Mouse (Mus musculus) MEL (cell line): Measurements from ENCODE around the gene Dnaaf2.

Experiments used
- CTCF ChIP-seq, 3 experiments: IDR thresholded peaks in 2 of 3; conservative IDR thresholded peaks in 1 of 3; 2 replicates each; pipeline ENCODE4 v1.5.1; 2011 to 2012; ENCODE audit warnings: low read length in 3 of 3, low read depth in 2 of 3, mild to moderate bottlenecking in 2 of 3, improper control_type of control experiment in 1 of 3, inconsistent platforms in 1 of 3, mixed read lengths in 1 of 3, moderate library complexity in 1 of 3; ENCODE audit not compliant: control insufficient read depth in 1 of 3, insufficient read depth in 1 of 3, poor library complexity in 1 of 3, severe bottlenecking in 1 of 3
- TCF12 ChIP-seq: IDR thresholded peaks from 2 replicates; pipeline ENCODE4 v1.6.1; 2014; ENCODE audit warnings: low read depth, mild to moderate bottlenecking, inconsistent platforms, low read length, improper control_type of control experiment, moderate library complexity
- ZKSCAN1 ChIP-seq: IDR thresholded peaks from 2 replicates; pipeline ENCODE4 v1.6.1; 2012; ENCODE audit warnings: low read depth, mild to moderate bottlenecking, inconsistent platforms, low read length, improper control_type of control experiment, moderate library complexity

GRCm38 (mm10) chr12:69210056-69210979, 12.1 kb upstream of the Dnaaf2 start:
- TF ChIP-seq TCF12, result no peak
- TF ChIP-seq CTCF (IDR thresholded peaks at IDR 0.05 in 2 of 3, conservative IDR thresholded peaks at IDR 0.05 in 1 of 3; ENCODE audit: control insufficient read depth in 1 of 3, insufficient read depth in 1 of 3, low read depth in 2 of 3, low read length in 3 of 3, poor library complexity in 1 of 3, severe bottlenecking in 1 of 3), result no peak
- TF ChIP-seq ZKSCAN1, result no peak
